Mouse (Mus musculus) right cerebral cortex, postnatal 25 days (tissue): ENCODE measurements at regions not wholly inside any gene's neighbourhood (a gene's known extent, or its start where the extent isn't known, plus 50 kb on each side); places are given as distances from the start of the nearest gene placed in this dataset.

Source experiments
- DNase-seq: peaks from one replicate; pipeline ENCODE4 v3.0.0; 2022

DNA sequence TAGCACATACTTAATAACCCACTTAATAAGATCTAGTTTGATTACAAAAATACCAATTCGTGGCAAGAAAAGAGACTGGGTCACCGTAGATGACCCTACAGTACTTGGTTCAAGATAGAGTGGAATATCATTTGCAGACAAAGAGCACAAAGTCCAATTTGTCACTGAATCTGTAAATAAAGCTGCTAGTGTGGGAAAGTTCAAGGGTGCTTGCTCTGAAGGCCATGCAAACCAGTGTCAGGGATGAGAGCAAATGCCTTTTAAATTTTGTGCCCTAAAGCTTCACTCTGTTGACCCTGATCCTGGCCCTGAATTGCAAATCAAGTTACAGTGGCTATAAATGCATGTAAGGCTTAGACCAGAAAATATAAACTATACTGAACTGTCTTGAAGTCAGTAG lies 113.1 kb downstream of the Cd55b start:
- DNase-seq: no peak

GRCm38 (mm10) chr1:130301828-130302386 lies 120.9 kb downstream of the Cd55b start:
- no peak for DNase-seq

GRCm38 (mm10) chr1:130300065-130300815 lies 122.6 kb downstream of the Cd55b start:
- no peak for DNase-seq

DNA sequence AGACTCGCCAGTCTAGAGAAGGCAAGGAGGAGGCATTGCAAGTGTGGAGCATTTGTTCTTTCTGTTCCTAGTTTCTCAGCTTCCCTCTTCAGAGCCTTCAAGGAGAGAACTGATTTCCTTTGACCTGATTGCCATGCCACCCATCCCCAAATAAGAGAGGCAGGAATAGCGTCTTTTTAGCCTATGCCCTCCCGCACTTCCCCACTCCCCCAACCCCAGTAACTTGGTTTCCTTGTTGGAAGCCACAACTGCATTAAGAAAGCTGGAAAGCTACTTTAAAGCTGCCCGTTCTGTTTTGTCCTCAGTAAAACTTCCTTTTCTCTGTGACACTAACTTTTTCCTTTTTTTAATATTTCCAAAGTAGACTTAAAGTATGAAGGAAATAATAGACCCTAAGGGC lies 123.2 kb downstream of the Cd55b start:
- no peak for DNase-seq

DNA sequence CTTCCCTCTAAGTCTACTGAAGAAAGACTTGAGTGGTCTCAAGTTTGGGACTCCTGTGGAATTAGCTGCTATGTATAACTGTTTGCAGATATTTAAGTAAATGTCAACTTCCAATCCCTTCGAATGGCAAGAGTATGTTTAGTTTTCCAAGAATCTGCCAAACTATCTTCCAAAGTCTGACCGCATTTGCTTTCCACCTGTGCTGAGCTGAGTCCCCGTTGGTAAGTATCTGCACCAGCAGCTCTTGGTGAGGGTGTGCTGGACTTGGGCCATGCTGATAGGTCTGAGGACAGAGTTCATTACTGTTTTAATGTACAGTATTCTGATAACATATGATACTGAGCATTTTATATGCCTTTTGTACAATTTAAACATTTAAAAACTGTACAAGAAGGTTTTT lies 123.7 kb downstream of the Cd55b start:
- DNase-seq: no peak

DNA sequence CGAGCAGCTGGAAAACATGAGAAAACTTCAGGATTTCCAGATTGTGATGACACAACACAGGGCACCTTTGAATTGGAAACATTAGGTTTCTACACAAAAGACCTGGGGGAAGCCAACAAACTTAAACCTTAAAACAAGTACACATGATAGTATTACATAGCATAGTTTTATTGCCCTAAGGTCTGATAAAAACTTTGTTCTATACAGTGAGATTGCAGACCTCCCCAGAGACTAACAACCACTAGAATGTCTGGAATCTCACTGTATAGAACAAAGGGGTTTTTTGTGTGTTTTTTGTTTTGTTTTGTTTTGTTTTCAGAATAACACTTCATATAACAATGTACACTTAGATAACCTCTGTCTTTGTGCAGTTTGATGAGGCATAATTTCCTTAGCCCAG lies 124.2 kb downstream of the Cd55b start:
- no peak for DNase-seq

- no peak for DNase-seq
Measured at GRCm38 (mm10) chr1:130297471-130297870, 125.3 kb downstream of the Cd55b start.

DNA sequence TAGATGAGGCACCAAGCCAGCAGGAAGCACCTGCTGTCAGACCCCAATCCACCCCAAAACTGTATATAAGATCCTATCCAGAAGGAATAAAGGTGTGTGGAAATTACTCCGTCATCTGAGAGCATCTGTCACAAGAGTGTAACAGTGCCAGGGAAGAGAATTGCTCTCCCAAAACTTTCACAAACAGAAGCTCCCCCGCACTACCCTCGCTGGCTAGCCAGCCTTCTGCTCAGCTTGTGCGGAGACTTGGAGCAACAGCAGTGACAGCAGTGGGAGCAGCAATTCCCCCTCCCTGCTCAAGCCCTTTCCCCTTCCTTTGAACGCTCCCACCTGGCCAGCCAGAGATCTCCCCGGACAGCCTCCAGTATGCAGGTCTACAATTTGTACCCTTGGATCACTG lies 136.9 kb downstream of the Cd55b start:
- peak; percentile 22 for DNase-seq

DNA sequence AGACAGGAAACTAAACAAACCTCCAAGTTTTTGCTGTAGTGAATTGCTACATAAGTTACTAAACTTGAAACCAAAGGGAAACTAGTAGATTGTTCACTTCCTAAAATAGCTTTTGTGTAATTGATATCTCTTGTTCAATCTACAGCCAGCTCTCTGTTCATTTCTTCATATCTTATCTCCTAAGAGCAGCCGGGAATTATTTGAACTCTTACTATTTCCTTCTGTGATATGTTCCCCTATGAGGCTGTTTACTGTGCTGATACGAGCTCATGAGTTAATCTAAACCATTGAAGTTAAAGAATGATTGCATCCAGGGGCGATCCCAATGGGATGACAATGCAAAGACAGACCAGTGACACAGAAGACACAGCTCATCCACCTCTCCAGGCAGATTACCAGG lies 140.7 kb downstream of the Cd55b start:
- no peak for DNase-seq

- no peak for DNase-seq
Measured at GRCm38 (mm10) chr1:130279180-130279579, 143.6 kb downstream of the Cd55b start.

DNA sequence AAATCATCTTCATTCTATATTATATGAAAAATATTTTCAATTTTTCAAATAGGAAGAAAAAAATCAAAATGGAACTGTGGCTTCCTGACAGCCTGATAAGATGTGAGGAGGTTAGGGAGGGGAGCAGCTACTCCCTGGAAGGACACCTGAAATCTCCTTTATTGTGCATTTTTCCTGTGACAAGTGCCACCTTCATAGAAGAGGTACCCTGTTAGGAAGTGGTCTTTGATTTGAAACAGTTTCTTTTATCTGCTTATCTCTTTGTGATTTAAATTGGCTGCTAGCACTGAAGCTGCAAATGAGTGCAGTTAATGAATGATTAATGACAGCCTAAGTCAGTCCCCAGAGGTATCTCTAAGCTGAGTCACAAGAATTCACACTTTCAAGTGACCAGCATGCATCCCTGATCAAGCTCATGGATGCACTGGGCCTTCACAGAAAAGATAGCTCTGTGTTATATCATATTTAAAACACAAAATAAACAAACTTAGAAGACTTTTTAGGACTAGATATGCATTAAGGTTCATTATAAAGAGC lies 144.7 kb downstream of the Cd55b start:
- DNase-seq: no peak

DNA sequence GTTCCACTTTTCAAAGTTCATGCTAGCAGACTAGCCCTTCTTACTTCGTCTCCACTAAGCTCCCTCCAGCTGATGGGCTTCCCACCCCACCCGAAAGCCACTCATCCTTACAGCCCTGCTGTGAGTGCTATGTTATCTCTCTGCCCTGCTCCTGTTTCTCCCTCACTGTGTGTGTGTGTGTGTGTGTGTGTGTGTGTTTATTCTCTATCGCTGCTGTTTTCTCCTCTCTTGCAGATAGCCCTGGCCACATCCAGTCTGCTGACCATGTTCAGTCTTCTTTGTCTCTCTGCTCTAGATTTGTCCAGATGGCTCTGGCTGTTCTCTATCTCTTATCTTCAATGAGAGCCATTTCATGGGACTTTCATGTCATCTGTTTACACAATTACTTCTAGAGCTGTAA lies 145.9 kb downstream of the Cd55b start:
- DNase-seq: no peak

DNA sequence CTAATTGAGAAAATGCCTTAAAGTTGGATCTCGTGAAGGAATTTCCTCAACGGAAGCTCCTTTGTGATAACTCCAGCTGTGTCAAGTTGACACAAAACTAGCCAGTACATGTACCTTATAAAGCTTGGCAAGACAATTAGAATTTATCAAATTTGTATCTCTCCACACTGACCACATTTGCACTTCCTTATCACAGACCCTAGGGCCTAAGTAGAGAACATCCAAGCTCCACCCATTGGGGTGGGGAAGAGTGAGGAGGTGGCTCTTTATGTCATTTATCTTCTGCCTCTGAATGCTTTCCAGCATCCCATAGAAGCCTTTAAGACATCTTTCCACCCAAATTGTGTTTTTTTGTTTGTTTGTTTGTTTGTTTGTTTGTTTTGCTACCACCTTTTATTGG lies 146.8 kb downstream of the Cd55b start:
- DNase-seq: no peak

DNA sequence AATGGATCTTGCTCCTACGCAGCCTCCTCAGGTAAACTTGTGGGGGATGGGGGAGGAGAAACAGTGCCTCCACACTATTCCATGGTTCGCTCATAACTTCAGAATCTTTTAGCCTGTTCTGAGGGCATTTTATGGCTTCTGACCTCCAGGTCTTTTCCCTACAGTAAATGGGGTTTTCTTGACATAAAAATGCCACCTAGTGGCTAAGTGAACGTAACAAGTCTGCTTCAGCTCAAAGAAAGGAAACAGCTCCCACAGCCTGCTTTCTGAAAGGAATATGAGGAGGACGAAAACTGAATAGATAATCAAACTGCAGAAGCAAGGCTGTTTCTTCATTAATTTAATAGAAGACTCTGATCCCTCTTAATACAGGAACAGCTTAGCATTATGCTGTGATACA lies 148.3 kb downstream of the Cd55b start:
- no peak for DNase-seq

- DNase-seq: no peak
Measured at GRCm38 (mm10) chr1:130270457-130270856, 152.4 kb downstream of the Cd55b start.
